Mouse (Mus musculus) brain, embryonic 14.5 days (tissue): ENCODE measurements around the gene Fank1. TPM values are rescaled to one million over a fixed set of nuclear protein-coding genes. Genes with fewer than 3 reads are reported as not detected.
"Not testable (repeated sequence)": the region's sequence is repeated elsewhere in the genome, so short reads cannot be mapped to it uniquely, and the experiment has no call there.

ENCODE experiments used
- DNase-seq: peaks from one replicate; pipeline ENCODE4 v3.0.0-alpha.2; 2011; ENCODE audit warnings: low read depth
- CTCF ChIP-seq: fragments of 200-500 bp; IDR thresholded peaks from 2 replicates; pipeline ENCODE4 v1.5.1; 2012; ENCODE audit warnings: inconsistent platforms, mild to moderate bottlenecking, moderate library complexity, borderline replicate concordance; ENCODE audit not compliant: insufficient read depth, insufficient read length; ENCODE audit errors: extremely low read depth
- POLR2A ChIP-seq: fragments of 200-500 bp; IDR thresholded peaks from 2 replicates; pipeline ENCODE4 v1.6.1; 2012; ENCODE audit warnings: mild to moderate bottlenecking, inconsistent platforms, borderline replicate concordance; ENCODE audit not compliant: poor library complexity, insufficient read depth, insufficient read length, severe bottlenecking; ENCODE audit errors: extremely low read depth
- polyA plus RNA-seq: library from polyadenylated mRNA; depleted of rRNA; stranded (reverse); fragments of >200 nt; gene quantifications from 2 replicates; pipeline ENCODE4 v1.2.3, GENCODE M21; 2012

Fank1 gene
- polyA plus RNA-seq, 1 experiment: 4.4 TPM

- DNase-seq: no peak
- no peak for TF ChIP-seq CTCF
- TF ChIP-seq POLR2A: no peak
These were observed 100.1 kb downstream of the Fank1 start for GRCm38 (mm10) chr7:133876646-133877342.

- no peak for DNase-seq
- TF ChIP-seq CTCF: no peak
These were observed 103.1 kb downstream of the Fank1 start for GRCm38 (mm10) chr7:133879761-133880160.

- not testable (repeated sequence) for DNase-seq
These were observed 108.2 kb downstream of the Fank1 start for GRCm38 (mm10) chr7:133884759-133885431.

DNA sequence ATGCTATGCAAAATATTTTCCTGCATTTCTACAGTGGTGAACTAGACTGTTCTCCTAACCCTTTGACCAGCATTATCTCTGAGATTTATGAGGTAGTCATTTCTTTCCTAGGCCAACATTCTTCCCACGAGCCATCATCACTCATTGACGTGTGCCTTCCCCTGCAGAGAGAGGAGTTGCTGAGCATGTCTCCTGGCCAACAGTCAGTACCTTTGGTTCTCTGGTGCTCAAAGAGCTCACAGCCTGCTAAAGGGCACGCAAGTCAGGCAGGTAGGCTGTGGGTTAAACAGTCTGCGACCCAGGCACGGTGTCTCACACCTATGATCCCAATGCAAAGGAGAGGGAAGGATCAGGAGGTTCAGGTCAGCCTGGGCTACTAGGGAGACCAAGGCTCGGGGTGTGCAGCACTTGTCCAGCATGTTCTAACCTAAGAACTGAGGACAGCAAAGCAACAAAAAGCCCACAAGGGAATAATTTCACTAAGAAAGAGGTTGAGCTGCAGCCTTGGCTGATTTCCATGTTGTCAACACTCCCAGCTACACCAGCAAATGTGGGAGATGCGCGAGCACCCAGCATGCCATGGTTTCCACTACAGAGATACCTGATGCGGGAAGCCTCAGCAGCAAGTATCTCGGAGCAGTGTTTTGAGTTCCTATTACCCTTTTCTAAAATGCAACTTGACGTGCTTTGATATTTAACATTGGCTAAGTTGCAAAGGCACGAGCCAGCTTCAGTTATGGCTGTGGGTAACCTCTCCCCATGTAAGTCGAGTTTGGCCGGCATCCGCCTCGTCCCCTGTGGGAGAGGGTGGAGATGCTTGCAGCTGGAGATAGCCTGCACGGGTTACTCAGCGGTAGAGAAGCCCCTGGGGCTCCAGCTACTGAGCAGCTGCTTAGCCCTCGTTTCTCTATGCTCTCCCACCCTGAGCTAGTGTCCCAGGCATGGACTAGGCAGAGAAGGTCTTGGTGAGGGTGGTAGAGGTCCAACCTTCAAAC lies 112.6 kb downstream of the Fank1 start:
- DNase-seq: peak; percentile 17
- TF ChIP-seq CTCF: no peak
- no peak for TF ChIP-seq POLR2A

GRCm38 (mm10) chr7:133889986-133890385 lies 113.3 kb downstream of the Fank1 start:
- no peak for DNase-seq
- TF ChIP-seq POLR2A (no peak), CTCF (no peak)

DNA sequence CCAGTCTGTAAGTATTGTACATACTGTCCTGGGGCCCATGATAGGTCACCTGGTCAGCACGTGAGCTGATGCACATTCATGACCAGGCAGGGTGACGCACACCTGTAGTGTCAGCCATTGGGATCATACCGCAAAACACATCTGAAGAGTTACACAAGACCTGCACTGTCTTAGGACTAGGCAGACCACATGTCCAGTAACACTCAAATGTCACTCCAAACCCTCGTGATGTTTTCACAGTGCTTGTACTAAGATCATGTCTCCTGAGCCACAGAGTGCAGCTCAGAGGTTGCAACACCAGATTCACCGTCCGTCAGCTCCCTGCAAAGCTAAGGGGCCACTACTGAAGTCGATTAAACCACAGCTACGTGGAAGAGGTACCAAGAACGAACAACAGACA lies 114.6 kb downstream of the Fank1 start:
- DNase-seq: no peak
- TF ChIP-seq CTCF (no peak), POLR2A (no peak)

- TF ChIP-seq CTCF: no peak
- TF ChIP-seq POLR2A: no peak
- DNase-seq: no peak
These were observed 115.1 kb downstream of the Fank1 start for GRCm38 (mm10) chr7:133891796-133892195.

- no peak for DNase-seq
These were observed 122.7 kb downstream of the Fank1 start for GRCm38 (mm10) chr7:133899391-133899790.

DNA sequence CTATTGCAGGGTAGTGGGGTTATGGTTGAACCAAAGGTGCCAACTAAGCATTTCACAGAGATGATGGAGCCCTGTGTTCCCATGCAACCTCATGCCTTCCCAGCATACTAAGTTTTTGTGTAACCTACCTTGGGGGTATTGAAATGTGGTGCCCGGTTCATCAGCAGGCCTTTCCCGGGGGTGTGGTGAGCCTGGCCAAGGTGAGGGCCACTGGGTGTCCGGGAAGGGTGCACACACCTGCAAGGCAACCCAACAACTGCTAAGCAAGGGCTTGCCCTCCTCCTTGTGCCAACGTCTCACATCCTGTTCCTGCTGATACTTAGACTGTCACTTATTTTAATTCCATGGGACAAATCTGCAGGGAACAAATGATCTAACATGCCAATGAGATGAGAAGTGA lies 132.3 kb downstream of the Fank1 start:
- no peak for TF ChIP-seq POLR2A
- no peak for TF ChIP-seq CTCF
- no peak for DNase-seq

More at GRCm38 (mm10) chr7:133899391-133899790, 122.7 kb downstream of the Fank1 start:
- TF ChIP-seq POLR2A (no peak), CTCF (no peak)

- DNase-seq: no peak
- TF ChIP-seq CTCF: no peak
- TF ChIP-seq POLR2A: no peak
These were observed 133.2 kb downstream of the Fank1 start for GRCm38 (mm10) chr7:133909833-133910375.

- no peak for TF ChIP-seq CTCF
- TF ChIP-seq POLR2A: no peak
- DNase-seq: no peak
These were observed 135.2 kb downstream of the Fank1 start for GRCm38 (mm10) chr7:133911881-133912280.
